Mouse (Mus musculus): Measurements from ENCODE around the gene Edn1.

GRCm38 (mm10) chr13:42301161-42301721 lies at the start of gene Edn1:
- no peak for TF ChIP-seq TAL1 (conservative IDR thresholded peaks at IDR 0.05; ENCODE audit: low read depth, low read length)
- TF ChIP-seq CTCF (IDR thresholded peaks at IDR 0.05; ENCODE audit: low read depth, low read length), result no peak
- no peak for TF ChIP-seq GATA1 (IDR thresholded peaks at IDR 0.05; ENCODE audit: borderline replicate concordance, low read length)
- no peak for TF ChIP-seq POLR2AphosphoS5 (IDR thresholded peaks at IDR 0.05; ENCODE audit: insufficient replicate concordance, low read depth, low read length)
- no peak for TF ChIP-seq GATA2 (IDR thresholded peaks at IDR 0.05; ENCODE audit: borderline replicate concordance, low read depth, low read length)
